Mouse (Mus musculus) midbrain, embryonic 12.5 days (tissue): ENCODE data around the gene Ppp1r12c. TPM values are rescaled to one million over a fixed set of nuclear protein-coding genes. Genes with fewer than 3 reads are reported as not detected.
"Not testable (repeated sequence)": the region's sequence is repeated elsewhere in the genome, so short reads cannot be mapped to it uniquely, and the experiment has no call there.

Experiments
- ATAC-seq: fragments of 200-750 bp; cut with Nextera tagmentation; 2 replicates; pipeline ENCODE4 v1.8.0; 2017; ENCODE audit warnings: low read depth, moderate TSS enrichment, moderate library complexity; ENCODE audit not compliant: low FRiP score
- H3K27ac ChIP-seq: fragments of 300-500 bp; sonication (generic); replicated peaks from 2 replicates; pipeline ENCODE4 v1.5.1; 2016; ENCODE audit warnings: mild to moderate bottlenecking
- H3K27me3 ChIP-seq: fragments of 300-500 bp; sonication (generic); 2 replicates; pipeline ENCODE4 v1.6.1; 2016; ENCODE audit warnings: mild to moderate bottlenecking
- H3K36me3 ChIP-seq: fragments of 300-500 bp; sonication (generic); 2 replicates; pipeline ENCODE4 v1.6.1; 2016
- H3K4me1 ChIP-seq: fragments of 300-500 bp; sonication (generic); 2 replicates; pipeline ENCODE4 v1.6.1; 2016
- H3K4me2 ChIP-seq: fragments of 300-500 bp; sonication (generic); replicated peaks from 2 replicates; pipeline ENCODE4 v1.6.1; 2016; ENCODE audit warnings: mild to moderate bottlenecking, moderate library complexity
- H3K4me3 ChIP-seq: fragments of 300-500 bp; sonication (generic); 2 replicates; pipeline ENCODE4 v1.5.1; 2016; ENCODE audit warnings: mild to moderate bottlenecking
- H3K9ac ChIP-seq: fragments of 300-500 bp; sonication (generic); replicated peaks from 2 replicates; pipeline ENCODE4 v1.6.1; 2016; ENCODE audit warnings: mild to moderate bottlenecking, moderate library complexity
- H3K9me3 ChIP-seq: fragments of 300-500 bp; sonication (generic); 2 replicates; pipeline ENCODE4 v1.6.1; 2016; ENCODE audit warnings: mild to moderate bottlenecking
- WGBS: fragments of 180-500 bp; shearing (Covaris S2); methylation state at CpG from one replicate; pipeline ENCODE4 v1.1.7; 2016; 5-methylcytosine and 5-hydroxymethylcytosine counted together
- polyA plus RNA-seq: library from polyadenylated mRNA; unstranded; fragments of >200 nt; fragmentation: Nextera tagmentation; extraction: Ambion mirVana; gene quantifications from 2 replicates; pipeline ENCODE4 v1.2.1, GENCODE M21; 2016

The Ppp1r12c gene
- polyA plus RNA-seq, 1 experiment from 2014 or later = 61.2 TPM

GRCm38 (mm10) chr7:4527302-4527689, 25.8 kb upstream of the Ppp1r12c start:
- H3K4me2 ChIP-seq = peak overlapping the region; percentile 54
- H3K36me3 ChIP-seq = no peaks in the 10 kb centered on the region
- 0 out of 2 replicates have a peak, but pooled peaks have one; percentile 13 for ATAC-seq
- H3K4me1 ChIP-seq = peaks cover 24% of the 10 kb centered on the region
- 46% methylated on average over 18 of the region's 18 CpGs for WGBS
- H3K4me3 ChIP-seq = no peak overlapping the region
- no peak overlapping the region for H3K27ac ChIP-seq
- H3K27me3 ChIP-seq = peaks cover 27% of the 10 kb centered on the region
- no peaks in the 10 kb centered on the region for H3K9me3 ChIP-seq
- H3K9ac ChIP-seq = no peak overlapping the region

DNA sequence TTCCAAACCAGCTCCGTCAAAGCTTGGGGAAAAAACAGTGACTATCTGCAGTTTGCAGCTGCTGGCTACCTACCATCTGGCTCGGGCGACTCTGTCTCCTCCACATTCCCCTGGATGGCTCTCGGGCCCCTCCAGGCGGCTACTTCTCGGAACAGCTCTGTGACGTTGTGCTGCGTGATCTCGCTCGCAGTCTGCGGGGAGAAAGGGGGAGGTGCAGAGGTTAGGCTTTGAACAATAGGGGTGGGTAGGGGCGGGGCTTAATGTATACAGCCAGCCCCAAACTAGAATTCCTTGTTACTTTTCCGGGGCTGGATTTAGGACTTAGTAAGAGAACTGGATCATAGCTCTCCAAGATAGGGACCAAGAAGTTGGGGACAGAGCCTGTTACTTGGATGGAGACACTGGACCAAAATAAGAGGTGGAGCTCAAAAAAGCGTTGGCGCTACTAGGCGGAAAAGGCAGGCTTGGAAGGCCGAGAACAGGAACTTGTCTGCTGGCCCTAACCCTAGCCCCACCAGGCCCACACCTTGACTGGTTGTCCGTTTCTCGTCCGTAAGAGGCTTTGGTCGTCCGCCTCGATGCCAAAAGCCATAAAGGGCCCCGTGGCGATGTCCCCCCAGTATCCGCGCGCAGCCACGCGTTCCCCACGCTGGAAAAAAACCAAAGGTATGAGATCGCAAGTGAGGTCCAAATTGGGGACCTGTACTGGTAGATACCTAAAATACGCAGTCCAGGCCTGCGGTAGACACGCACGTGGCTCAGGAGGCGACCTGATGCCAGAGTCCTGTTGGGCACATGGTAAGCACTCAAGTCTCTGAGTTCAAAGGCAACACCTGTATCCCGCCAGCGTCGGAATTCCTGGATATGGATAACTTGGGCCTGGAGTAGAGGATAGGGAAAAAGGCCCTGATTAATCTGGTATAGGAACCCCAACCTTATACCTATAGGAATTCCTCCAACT, 25.1 kb upstream of the Ppp1r12c start:
- Histone ChIP-seq H3K9ac (peak overlapping the region; percentile 52), H3K36me3 (no peaks in the 10 kb centered on the region), H3K4me3 (peak overlapping the region; percentile 35), H3K27me3 (peaks cover 27% of the 10 kb centered on the region), H3K9me3 (no peaks in the 10 kb centered on the region), H3K27ac (peak overlapping the region; percentile 2; the same call in 1 of the 2 replicates), H3K4me2 (peak overlapping the region; percentile 54), H3K4me1 (peaks cover 17% of the 10 kb centered on the region)
- ATAC-seq = peak; percentile 95
- WGBS = 24% methylated on average over 40 of the region's 40 CpGs

DNA sequence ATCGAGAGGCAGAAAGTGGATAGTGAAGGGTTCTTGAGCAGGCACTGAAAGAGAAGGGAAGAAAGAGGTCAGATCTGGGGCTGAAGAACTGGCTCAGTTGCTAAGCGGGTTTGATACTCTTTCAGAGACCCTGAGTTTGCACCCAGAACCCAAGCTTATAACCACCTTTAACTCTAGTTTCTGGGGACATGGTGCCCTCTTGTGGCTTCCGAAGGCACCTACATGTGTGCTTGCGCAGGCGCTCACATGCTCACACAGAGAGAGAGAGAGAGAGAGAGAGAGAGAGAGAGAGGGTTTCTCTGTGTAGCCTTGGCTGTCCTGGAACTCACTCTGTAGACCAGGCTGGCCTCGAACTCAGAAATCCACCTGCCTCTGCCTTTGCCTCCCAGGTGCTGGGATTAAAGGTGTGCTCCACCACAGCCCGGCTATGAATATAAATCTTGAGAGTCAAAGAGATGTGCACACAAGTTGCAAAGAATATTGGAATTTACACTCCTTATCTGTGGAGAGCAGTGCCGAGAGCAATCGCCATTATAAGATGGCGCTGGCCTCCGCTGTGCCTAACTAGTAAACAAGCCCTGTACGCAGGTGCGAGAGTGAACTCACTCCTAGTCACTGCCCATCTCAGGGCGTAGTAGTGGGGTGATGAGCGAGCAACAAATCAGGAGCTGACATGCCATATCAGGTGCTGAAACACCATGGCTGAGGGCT, 22.9 kb upstream of the Ppp1r12c start, which contains the start of gene Tnni3:
Gene Tnni3, minus strand, starts transcription at position 18 of the 711 bp plus-strand sequence.
- H3K9me3 ChIP-seq, H3K36me3 ChIP-seq, H3K27ac ChIP-seq, H3K4me2 ChIP-seq, H3K4me3 ChIP-seq, H3K9ac ChIP-seq, ATAC-seq: not testable (repeated sequence)
- Histone ChIP-seq H3K4me1 (peaks cover 24% of the 10 kb centered on the region), H3K27me3 (peaks cover 37% of the 10 kb centered on the region)
- WGBS = 71% methylated on average over 15 of the region's 15 CpGs

DNA sequence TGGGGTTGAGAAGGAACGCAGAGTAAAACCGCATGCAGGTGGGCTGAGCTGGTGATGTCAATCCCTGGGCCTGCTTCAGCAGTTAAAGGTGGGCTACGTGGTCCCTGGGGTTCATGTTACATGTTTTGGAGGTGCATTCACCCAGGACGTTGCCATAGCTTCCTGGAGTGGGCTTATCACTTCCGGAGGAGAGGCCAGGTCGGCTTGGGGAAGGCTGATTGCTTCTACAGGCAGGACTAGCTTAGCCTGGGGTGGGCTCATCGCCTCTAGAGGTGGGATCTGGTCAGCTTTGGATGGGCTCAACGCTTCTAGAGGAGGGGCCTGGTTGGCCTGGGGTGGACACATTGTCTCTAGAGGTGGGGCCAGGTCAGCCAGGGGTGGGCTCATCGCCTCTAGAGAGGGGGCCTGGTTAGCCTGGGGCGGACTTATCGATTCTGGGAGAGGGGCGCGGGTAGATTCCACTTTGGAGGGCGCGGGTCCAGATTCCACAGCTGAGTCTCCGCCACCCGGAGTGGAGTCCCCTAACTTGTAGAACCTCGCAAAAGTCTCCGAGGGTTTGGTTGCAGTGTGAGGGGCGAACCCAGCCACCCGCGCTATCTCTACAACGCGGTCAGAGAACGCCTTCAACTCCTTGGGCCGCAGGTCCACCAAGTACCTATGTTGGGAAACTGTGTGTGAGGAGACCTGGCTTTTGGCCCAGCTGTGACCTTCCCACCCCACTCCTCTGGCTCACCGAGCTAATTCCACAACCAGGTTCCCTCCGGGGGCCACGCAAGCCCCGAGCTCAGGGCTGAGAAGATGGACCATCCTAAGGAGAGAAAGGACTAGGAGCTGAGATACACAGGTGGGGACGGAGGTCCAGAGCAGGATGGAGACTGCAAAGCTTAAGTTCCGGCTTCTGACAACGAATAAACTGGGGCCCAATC, 22.0 kb upstream of the Ppp1r12c start:
- Histone ChIP-seq H3K4me2 (no peak overlapping the region), H3K4me3 (no peak overlapping the region), H3K9me3 (no peaks in the 10 kb centered on the region), H3K27me3 (peaks cover 40% of the 10 kb centered on the region), H3K4me1 (peaks cover 24% of the 10 kb centered on the region), H3K27ac (no peak overlapping the region), H3K36me3 (no peaks in the 10 kb centered on the region), H3K9ac (no peak overlapping the region)
- no peak for ATAC-seq
- 91% methylated on average over 33 of the region's 33 CpGs for WGBS

- 81% methylated on average over 6 of the region's 6 CpGs for WGBS
- ATAC-seq = no peak
- H3K9me3 ChIP-seq = no peaks in the 10 kb centered on the region
- H3K36me3 ChIP-seq = no peaks in the 10 kb centered on the region
- H3K4me2 ChIP-seq = no peak overlapping the region
- peaks cover 21% of the 10 kb centered on the region for H3K4me1 ChIP-seq
- H3K27ac ChIP-seq = no peak overlapping the region
- no peak overlapping the region for H3K4me3 ChIP-seq
- H3K27me3 ChIP-seq = peaks cover 32% of the 10 kb centered on the region
- H3K9ac ChIP-seq = no peak overlapping the region
Observed at GRCm38 (mm10) chr7:4522292-4522691, 20.8 kb upstream of the Ppp1r12c start.

DNA sequence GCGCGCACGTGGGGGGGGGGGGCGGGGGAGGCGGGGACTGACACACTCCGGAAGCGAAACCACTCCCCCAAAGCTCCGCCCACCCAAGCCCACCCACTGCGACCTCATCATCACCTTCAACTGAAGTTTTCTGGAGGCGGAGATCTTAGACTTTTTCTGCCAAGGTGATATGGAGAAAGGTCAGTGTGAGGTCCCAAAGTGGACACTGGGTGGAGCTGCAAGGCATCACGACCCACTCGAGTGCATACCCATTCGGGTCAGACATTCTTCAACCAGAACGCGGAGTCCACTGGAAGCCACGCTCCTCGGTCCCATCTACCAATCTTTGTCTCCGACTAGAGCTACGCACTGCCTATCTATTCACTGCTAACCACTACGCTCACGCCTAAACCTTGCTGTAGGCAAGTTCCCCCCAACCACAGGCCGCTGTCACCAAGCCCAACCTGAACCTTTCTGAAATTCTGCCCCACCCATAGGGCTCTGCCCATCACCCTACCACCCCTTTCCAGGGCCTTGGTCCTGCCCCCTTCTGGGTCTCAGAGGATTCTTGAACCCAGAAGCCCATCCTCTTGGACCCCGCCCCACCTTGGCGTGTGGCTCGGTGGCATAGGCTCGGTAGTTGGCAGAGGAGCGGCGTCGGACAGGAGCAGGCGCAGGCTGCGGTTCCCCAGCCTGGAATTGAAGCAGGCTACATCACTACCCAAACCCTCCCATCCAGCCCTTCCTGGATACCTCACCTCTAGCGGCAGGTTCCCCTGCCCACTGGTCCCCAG, 19.9 kb upstream of the Ppp1r12c start:
- 36% methylated on average over 31 of the region's 32 CpGs for WGBS
- H3K9ac ChIP-seq = no peak overlapping the region; the same call in 1 of the 2 replicates
- peak overlapping the region; percentile 22; the same call in 1 of the 2 replicates for H3K4me3 ChIP-seq
- no peaks in the 10 kb centered on the region for H3K9me3 ChIP-seq
- peaks cover 26% of the 10 kb centered on the region for H3K27me3 ChIP-seq
- no peak for ATAC-seq
- no peak overlapping the region for H3K27ac ChIP-seq
- peaks cover 16% of the 10 kb centered on the region for H3K4me1 ChIP-seq
- H3K4me2 ChIP-seq = peak overlapping the region; percentile 48
- H3K36me3 ChIP-seq = no peaks in the 10 kb centered on the region

DNA sequence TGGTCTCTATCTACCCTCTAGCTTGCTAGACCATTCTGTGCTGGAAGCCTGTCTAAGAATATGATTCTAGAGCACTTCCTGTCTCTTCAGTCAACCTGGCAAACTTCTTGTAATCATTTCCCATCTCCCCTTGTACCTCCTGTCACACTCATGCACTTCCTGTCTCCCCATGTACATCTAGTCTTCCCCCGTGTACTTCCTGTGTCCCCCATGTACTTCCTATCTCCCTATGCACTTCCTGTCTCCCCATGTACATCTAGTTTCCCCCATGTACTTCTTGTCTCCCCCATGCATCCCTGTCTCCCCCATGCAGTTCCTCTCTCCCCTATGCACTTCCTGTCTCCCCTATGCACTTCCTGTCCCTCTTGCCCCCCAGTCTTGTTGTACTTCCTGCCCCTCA, 17.0 kb upstream of the Ppp1r12c start:
- ATAC-seq = no peak
- 81% methylated on average over 1 of the region's 1 CpGs for WGBS

GRCm38 (mm10) chr7:4516332-4517050, 15.0 kb upstream of the Ppp1r12c start, which contains the start of gene Tnnt1:
Gene Tnnt1, minus strand, starts transcription at chr7:4516382.
- WGBS = 22% methylated on average over 3 of the region's 4 CpGs
- Histone ChIP-seq H3K27ac (peak within 1 kb of the TSS; percentile 32; the same call in 1 of the 2 replicates), H3K36me3 (no peaks in the 10 kb centered on the region), H3K4me1 (peaks cover 25% of the 10 kb centered on the region), H3K4me3 (no peak within 1 kb of the TSS), H3K27me3 (peaks cover 16% of the 10 kb centered on the region), H3K9me3 (no peaks in the 10 kb centered on the region), H3K4me2 (no peak within 1 kb of the TSS), H3K9ac (no peak within 1 kb of the TSS)
- peak; percentile 67 for ATAC-seq

More for the DNA sequence above, 17.0 kb upstream of the Ppp1r12c start:
- Histone ChIP-seq H3K4me1 (peaks cover 26% of the 10 kb centered on the region), H3K27me3 (peaks cover 26% of the 10 kb centered on the region), H3K9ac (no peak overlapping the region), H3K4me2 (no peak overlapping the region), H3K4me3 (no peak overlapping the region), H3K36me3 (no peaks in the 10 kb centered on the region), H3K9me3 (no peaks in the 10 kb centered on the region), H3K27ac (no peak overlapping the region)

DNA sequence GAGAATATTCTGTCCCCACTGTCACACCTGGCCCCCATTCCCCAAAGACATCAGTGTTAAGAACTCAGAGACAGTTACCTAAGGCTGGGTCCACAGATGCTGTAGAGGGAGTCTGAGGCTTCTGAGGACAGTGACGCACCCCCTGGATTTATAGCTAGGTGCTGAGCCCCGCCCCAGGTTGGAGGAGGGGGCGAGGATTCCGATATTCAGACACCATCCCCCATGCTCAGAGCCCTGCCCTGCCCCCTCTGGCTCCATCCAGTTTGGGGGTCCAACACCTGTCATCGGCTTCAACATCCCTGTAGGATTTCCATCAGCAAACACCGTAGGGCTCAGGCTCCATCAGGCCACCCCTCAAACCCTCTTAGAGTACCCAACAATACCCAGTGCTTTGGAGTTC, 14.4 kb upstream of the Ppp1r12c start:
- Histone ChIP-seq H3K4me2 (no peak overlapping the region), H3K4me1 (peaks cover 19% of the 10 kb centered on the region), H3K27me3 (peaks cover 12% of the 10 kb centered on the region), H3K36me3 (no peaks in the 10 kb centered on the region), H3K9me3 (no peaks in the 10 kb centered on the region), H3K27ac (no peak overlapping the region), H3K4me3 (no peak overlapping the region), H3K9ac (no peak overlapping the region)
- peak; percentile 21 for ATAC-seq
- WGBS = 57% methylated on average over 6 of the region's 6 CpGs
